Mouse (Mus musculus) frontal cortex, postnatal 36 days (tissue): ENCODE measurements around the gene Car5b.

Experiments
- DNase-seq, 2 experiments: peaks; one replicate each; pipeline ENCODE4 v3.0.0; 2022; ENCODE audit warnings: low spot score in 2 of 2

Gene Car5b

GRCm38 (mm10) chrX:164027607-164028289, at the start of gene Car5b:
TSS of gene Car5b (minus strand) at chrX:164027997.
- DNase-seq = peak; percentile 19 to 43

- DNase-seq = peak; percentile 88 to 93
These were observed 48.4 kb upstream of the Car5b start, which contains the start of gene Siah1b for GRCm38 (mm10) chrX:164076040-164076775. TSS of gene Siah1b (minus strand) at chrX:164076493.

DNA sequence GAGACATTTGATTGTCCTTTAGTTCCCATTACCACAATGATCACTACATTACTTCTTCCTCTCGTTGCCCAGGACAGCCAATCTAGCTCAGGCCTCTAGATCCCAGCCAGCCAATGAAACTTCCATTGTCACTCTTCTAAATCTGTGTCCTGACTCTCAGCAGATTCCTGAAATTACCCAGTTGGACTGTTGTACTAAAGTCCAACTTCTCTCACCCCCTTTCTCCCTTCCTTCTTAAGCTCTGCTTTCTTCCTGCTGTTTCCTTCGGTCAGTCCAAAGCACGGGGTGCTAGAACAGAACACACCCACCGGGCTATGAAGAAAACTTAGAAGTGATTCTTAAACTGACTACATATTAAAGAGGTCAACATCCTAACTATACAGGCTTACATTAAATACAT, 41.2 kb upstream of the Car5b start:
- no peak for DNase-seq

- DNase-seq = peak; percentile 40
These were observed 38.4 kb upstream of the Car5b start for GRCm38 (mm10) chrX:164066185-164066584.

- no peak for DNase-seq
These were observed 31.3 kb upstream of the Car5b start for GRCm38 (mm10) chrX:164059070-164059469.

GRCm38 (mm10) chrX:164058523-164058922, 30.7 kb upstream of the Car5b start:
- DNase-seq = no peak

- DNase-seq = no peak
These were observed 27.9 kb upstream of the Car5b start for GRCm38 (mm10) chrX:164055726-164056125.

- DNase-seq = no peak
These were observed 18.9 kb upstream of the Car5b start for GRCm38 (mm10) chrX:164046736-164047135.

DNA sequence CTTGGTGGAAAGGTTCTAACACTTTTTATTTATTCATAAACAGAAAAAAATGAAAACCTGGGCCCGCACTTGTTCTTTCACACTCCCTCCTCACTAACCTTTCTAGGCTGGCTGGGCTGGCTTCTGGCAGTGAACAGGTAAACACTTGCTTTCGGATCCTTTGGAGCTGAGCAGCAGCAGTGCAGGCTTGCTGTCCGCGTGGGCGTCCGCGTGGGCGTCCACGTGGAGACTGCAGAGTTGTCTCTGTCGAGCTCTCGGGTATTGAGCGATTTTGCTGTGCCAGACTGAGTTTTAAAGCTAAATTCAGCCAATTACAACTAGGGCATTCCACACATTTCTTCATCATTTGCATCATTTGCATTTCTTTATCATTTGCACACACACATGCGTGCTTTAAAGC, 14.3 kb upstream of the Car5b start:
- peak; percentile 18 to 64 for DNase-seq

GRCm38 (mm10) chrX:164038882-164039281, 11.1 kb upstream of the Car5b start:
- no peak for DNase-seq

- DNase-seq = no peak
These were observed 8.1 kb upstream of the Car5b start for GRCm38 (mm10) chrX:164035931-164036330.

DNA sequence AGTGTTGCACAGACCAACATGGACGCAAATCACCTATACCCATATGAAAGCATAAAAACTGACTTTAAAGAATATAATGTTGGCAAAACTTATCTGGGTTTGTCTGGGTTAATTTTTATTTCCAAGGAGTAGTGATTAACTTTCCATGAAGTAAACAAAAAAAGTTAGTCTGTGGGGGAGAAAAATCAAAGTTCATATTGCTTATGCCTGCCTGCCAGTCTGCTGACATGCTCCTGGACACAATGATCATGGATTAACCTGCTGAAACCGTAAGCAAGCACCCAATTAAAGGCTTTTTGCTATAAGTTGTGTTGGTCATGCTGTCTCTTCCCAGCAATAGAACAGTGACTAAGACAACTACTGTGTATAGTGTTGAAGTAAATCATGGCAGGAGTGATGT, 7.6 kb upstream of the Car5b start:
- no peak for DNase-seq

DNA sequence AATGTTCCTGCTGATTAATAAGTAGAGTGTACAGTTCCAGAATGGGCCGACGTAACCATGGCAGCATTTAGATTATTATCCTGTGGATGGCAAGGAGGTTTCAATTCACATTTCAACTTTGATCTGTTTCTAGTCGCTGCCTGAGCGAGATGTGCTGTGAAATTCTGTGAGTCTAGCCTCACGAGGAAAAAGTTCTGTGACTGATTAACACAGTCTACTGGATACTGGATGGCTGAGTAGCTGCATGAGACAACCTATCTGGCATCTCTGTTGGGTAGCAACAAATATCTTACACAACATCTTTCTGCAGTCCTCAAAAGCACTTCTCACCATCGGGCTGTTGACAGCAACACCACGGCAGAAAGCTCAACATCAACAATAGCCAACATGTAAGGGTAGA, 4.7 kb upstream of the Car5b start:
- DNase-seq = no peak

- DNase-seq = no peak
These were observed 12.2 kb downstream of the Car5b start for GRCm38 (mm10) chrX:164015636-164016035.

DNA sequence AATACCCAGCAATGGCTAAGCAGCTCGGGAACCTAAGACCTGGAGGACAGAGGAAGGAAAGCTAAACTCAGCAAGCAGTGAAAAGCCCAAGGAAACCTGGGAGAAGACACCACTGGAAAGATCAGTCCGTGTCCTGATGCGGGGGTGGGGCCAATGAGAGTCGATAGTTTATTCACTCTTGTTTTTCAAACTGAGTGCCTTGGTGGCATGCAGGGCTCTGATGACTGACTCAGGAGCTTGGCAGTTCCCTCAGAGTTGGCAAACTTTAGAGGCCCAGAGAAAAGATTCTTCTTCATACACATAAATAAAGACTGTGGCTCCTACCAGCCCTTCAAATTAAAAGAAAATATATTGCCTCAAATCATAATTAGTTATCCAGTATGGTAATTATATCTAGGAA, 12.8 kb downstream of the Car5b start:
- no peak for DNase-seq

GRCm38 (mm10) chrX:164013318-164013717, 14.5 kb downstream of the Car5b start:
- DNase-seq = no peak

GRCm38 (mm10) chrX:164004809-164005208, 23.0 kb downstream of the Car5b start:
- peak in 1 of 2 experiments; percentile 8 for DNase-seq

GRCm38 (mm10) chrX:163999848-164000247, 27.9 kb downstream of the Car5b start:
- DNase-seq = no peak

DNA sequence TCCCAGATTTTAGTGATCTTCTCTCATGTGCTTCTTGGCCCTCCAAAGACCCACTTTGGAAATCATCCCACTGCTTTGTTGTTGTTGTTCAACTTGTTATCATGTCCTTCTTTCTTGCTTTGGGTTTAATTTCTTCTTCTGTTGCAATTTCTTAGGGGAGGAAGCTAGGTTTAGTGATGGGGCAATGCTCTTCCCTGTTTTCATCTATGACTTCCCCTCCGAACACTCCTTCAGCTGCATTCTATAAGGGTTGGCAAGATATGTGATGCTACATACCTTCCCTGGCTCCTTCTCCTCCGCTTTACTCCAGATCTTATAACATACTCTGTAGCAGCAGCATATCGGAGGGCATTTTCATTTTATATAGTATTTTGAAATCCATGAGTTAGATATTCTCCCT, 31.0 kb downstream of the Car5b start:
- no peak for DNase-seq

GRCm38 (mm10) chrX:163987718-163988374, 40.0 kb downstream of the Car5b start:
- no peak for DNase-seq

GRCm38 (mm10) chrX:163982129-163982528, 45.7 kb downstream of the Car5b start:
- DNase-seq = no peak

- DNase-seq = no peak
These were observed 46.3 kb downstream of the Car5b start for GRCm38 (mm10) chrX:163981500-163981899.

- no peak for DNase-seq
These were observed 46.7 kb downstream of the Car5b start for GRCm38 (mm10) chrX:163981092-163981491.
